Mouse (Mus musculus): ENCODE results near the gene Ctnnd2. TPM values are rescaled to one million over a fixed set of nuclear protein-coding genes. Genes with fewer than 3 reads are reported as not detected.
A peak's percentile ranks its signal among the peaks of the same experiment; 100 is the strongest.
"Not testable (repeated sequence)": the region's sequence is repeated elsewhere in the genome, so short reads cannot be mapped to it uniquely, and the experiment has no call there.

The Ctnnd2 gene
- 0.08 TPM in 1 of 2 replicates, not detected in the other for polyA plus RNA-seq (2012; ENCODE audit: insufficient read depth, low replicate concordance)

- peaks cover 40% of the 10 kb centered on the region for H3K27me3 ChIP-seq (replicated peaks)
- peaks cover 7% of the 10 kb centered on the region for H3K4me1 ChIP-seq
- H3K9me3 ChIP-seq, result no peaks in the 10 kb centered on the region
- H3K4me3 ChIP-seq (replicated peaks), result peak within 1 kb of the TSS; percentile 79
- no peaks in the 10 kb centered on the region for H3K36me3 ChIP-seq (replicated peaks; ENCODE audit: low read length)
- no peak for TF ChIP-seq FLI1 (IDR thresholded peaks at IDR 0.05; ENCODE audit: low read length)
- TF ChIP-seq GATA1 (IDR thresholded peaks at IDR 0.05; ENCODE audit: borderline replicate concordance, low read length), result no peak
Measured at GRCm38 (mm10) chr15:30172391-30173281, at the start of gene Ctnnd2. Gene Ctnnd2, plus strand, starts transcription at chr15:30172593.

- H3K4me1 ChIP-seq, result no peaks in the 10 kb centered on the region
- no peak overlapping the region for H3K4me3 ChIP-seq (replicated peaks)
- TF ChIP-seq FLI1 (IDR thresholded peaks at IDR 0.05; ENCODE audit: low read length) (no peak), GATA1 (IDR thresholded peaks at IDR 0.05; ENCODE audit: borderline replicate concordance, low read length) (no peak)
- H3K27me3 ChIP-seq (replicated peaks), result no peaks in the 10 kb centered on the region
- H3K9me3 ChIP-seq, result 0 out of 2 replicates have a peak, but pooled peaks cover 4% of the 10 kb centered on the region
- no peaks in the 10 kb centered on the region for H3K36me3 ChIP-seq (replicated peaks; ENCODE audit: low read length)
Measured at GRCm38 (mm10) chr15:30130705-30131104, 41.7 kb upstream of the Ctnnd2 start.

GRCm38 (mm10) chr15:30139626-30140025 is 32.8 kb upstream of the Ctnnd2 start:
- H3K36me3 ChIP-seq (replicated peaks; ENCODE audit: low read length); H3K27me3 ChIP-seq (replicated peaks); H3K9me3 ChIP-seq; H3K4me1 ChIP-seq; H3K4me3 ChIP-seq (replicated peaks): not testable (repeated sequence)

- H3K4me1 ChIP-seq, result no peaks in the 10 kb centered on the region
- no peaks in the 10 kb centered on the region for H3K36me3 ChIP-seq (replicated peaks; ENCODE audit: low read length)
- TF ChIP-seq FLI1 (IDR thresholded peaks at IDR 0.05; ENCODE audit: low read length), result no peak
- no peak for TF ChIP-seq GATA1 (IDR thresholded peaks at IDR 0.05; ENCODE audit: borderline replicate concordance, low read length)
- H3K9me3 ChIP-seq, result peaks cover 4% of the 10 kb centered on the region; the same call in 1 of the 2 replicates
- H3K27me3 ChIP-seq (replicated peaks), result no peaks in the 10 kb centered on the region
- H3K4me3 ChIP-seq (replicated peaks), result no peak overlapping the region
Measured at GRCm38 (mm10) chr15:30145413-30145812, 27.0 kb upstream of the Ctnnd2 start.

- Histone ChIP-seq H3K36me3 (replicated peaks; ENCODE audit: low read length) (no peaks in the 10 kb centered on the region), H3K4me3 (replicated peaks) (no peak overlapping the region), H3K9me3 (no peaks in the 10 kb centered on the region), H3K27me3 (replicated peaks) (no peaks in the 10 kb centered on the region), H3K4me1 (no peaks in the 10 kb centered on the region)
- TF ChIP-seq GATA1 (IDR thresholded peaks at IDR 0.05; ENCODE audit: borderline replicate concordance, low read length) (no peak), FLI1 (IDR thresholded peaks at IDR 0.05; ENCODE audit: low read length) (no peak)
Measured at GRCm38 (mm10) chr15:30152176-30152575, 20.2 kb upstream of the Ctnnd2 start.

GRCm38 (mm10) chr15:30157975-30158374 is 14.4 kb upstream of the Ctnnd2 start:
- no peaks in the 10 kb centered on the region for H3K9me3 ChIP-seq
- no peaks in the 10 kb centered on the region for H3K36me3 ChIP-seq (replicated peaks; ENCODE audit: low read length)
- H3K4me1 ChIP-seq, result no peaks in the 10 kb centered on the region
- no peak overlapping the region for H3K4me3 ChIP-seq (replicated peaks)
- H3K27me3 ChIP-seq (replicated peaks), result no peaks in the 10 kb centered on the region
- TF ChIP-seq GATA1 (IDR thresholded peaks at IDR 0.05; ENCODE audit: borderline replicate concordance, low read length) (no peak), FLI1 (IDR thresholded peaks at IDR 0.05; ENCODE audit: low read length) (no peak)

GRCm38 (mm10) chr15:30170031-30170430 is 2.4 kb upstream of the Ctnnd2 start:
- Histone ChIP-seq H3K27me3 (replicated peaks) (peaks cover 38% of the 10 kb centered on the region), H3K36me3 (replicated peaks; ENCODE audit: low read length) (no peaks in the 10 kb centered on the region), H3K4me3 (replicated peaks) (no peak overlapping the region), H3K9me3 (no peaks in the 10 kb centered on the region), H3K4me1 (peaks cover 7% of the 10 kb centered on the region)
- TF ChIP-seq FLI1 (IDR thresholded peaks at IDR 0.05; ENCODE audit: low read length), result no peak
- TF ChIP-seq GATA1 (IDR thresholded peaks at IDR 0.05; ENCODE audit: borderline replicate concordance, low read length), result no peak

- Histone ChIP-seq H3K9me3 (no peaks in the 10 kb centered on the region), H3K27me3 (replicated peaks) (peaks cover 40% of the 10 kb centered on the region), H3K36me3 (replicated peaks; ENCODE audit: low read length) (no peaks in the 10 kb centered on the region), H3K4me3 (replicated peaks) (no peak overlapping the region), H3K4me1 (peaks cover 7% of the 10 kb centered on the region)
- no peak for TF ChIP-seq GATA1 (IDR thresholded peaks at IDR 0.05; ENCODE audit: borderline replicate concordance, low read length)
- TF ChIP-seq FLI1 (IDR thresholded peaks at IDR 0.05; ENCODE audit: low read length), result no peak
Measured at GRCm38 (mm10) chr15:30171493-30172195, 749 bp upstream of the Ctnnd2 start.

- TF ChIP-seq FLI1 (IDR thresholded peaks at IDR 0.05; ENCODE audit: low read length) (no peak), GATA1 (IDR thresholded peaks at IDR 0.05; ENCODE audit: borderline replicate concordance, low read length) (no peak)
- peaks cover 40% of the 10 kb centered on the region for H3K27me3 ChIP-seq (replicated peaks)
- H3K4me3 ChIP-seq (replicated peaks), result peak overlapping the region; percentile 79
Measured at GRCm38 (mm10) chr15:30173370-30173941, 1.1 kb downstream of the Ctnnd2 start.

More at GRCm38 (mm10) chr15:30173370-30173941, 1.1 kb downstream of the Ctnnd2 start:
- Histone ChIP-seq H3K36me3 (replicated peaks; ENCODE audit: low read length) (no peaks in the 10 kb centered on the region), H3K9me3 (no peaks in the 10 kb centered on the region), H3K4me1 (peaks cover 7% of the 10 kb centered on the region)
